Mouse (Mus musculus): ENCODE results near the gene Shox2. TPM values are rescaled to one million over a fixed set of nuclear protein-coding genes. Genes with fewer than 3 reads are reported as not detected.

Gene Shox2
- polyA plus RNA-seq (2015; fragmentation: Nextera tagmentation; extraction: Ambion mirVana): 0.05 and 0.18 TPM in 2 replicates

DNA sequence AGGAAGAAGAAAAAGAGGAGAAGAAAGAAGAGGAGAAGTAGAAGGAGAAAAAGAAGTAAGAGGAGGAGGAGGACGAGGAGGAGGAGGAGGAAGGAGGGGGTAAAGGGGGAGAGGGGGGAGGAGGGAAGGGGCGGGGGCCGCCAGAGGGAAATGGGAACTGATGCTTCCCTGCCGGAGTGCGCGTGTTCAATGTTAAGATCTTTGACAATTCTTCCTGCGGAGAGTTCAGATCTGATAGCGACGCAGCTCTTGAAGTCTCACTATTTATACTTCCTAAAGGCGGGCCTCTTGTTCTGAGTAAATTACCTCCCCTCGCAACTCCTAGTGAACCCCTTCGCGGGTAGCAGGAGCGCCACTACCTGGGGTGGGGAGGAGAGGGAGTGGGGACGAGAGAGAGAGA lies at the start of gene Shox2:
Shox2 (minus strand) TSS at position 66 of the 400 bp plus-strand sequence.
- no peak within 1 kb of the TSS for H3K9ac ChIP-seq (ENCODE audit: low read length)
- DNase-seq (ENCODE audit: low spot score): peak; percentile 13
- peaks cover 24% of the 10 kb centered on the region for H3K27me3 ChIP-seq (ENCODE audit: control insufficient read depth, insufficient read depth, low read length)
- H3K4me3 ChIP-seq (ENCODE audit: low read depth, low read length): peak within 1 kb of the TSS; percentile 42
- H3K9me3 ChIP-seq (ENCODE audit: control insufficient read depth, low read length): no peaks in the 10 kb centered on the region
- ATAC-seq (ENCODE audit: low FRiP score, low TSS enrichment): no peak
- H3K36me3 ChIP-seq (ENCODE audit: control insufficient read depth, insufficient read depth, low read length): no peaks in the 10 kb centered on the region
- H3K27ac ChIP-seq (replicated peaks): no peak within 1 kb of the TSS
- 1% methylated on average over 13 of the region's 15 CpGs for WGBS
- peak within 1 kb of the TSS; percentile 60 for H3K4me2 ChIP-seq (replicated peaks; ENCODE audit: low read depth)
- TF ChIP-seq EP300 (optimal IDR thresholded peaks at IDR 0.05): no peak
- TF ChIP-seq CTCF (IDR thresholded peaks at IDR 0.05; ENCODE audit: low read depth): no peak
- no peaks in the 10 kb centered on the region; the same call in 1 of the 2 replicates for H3K4me1 ChIP-seq (replicated peaks; ENCODE audit: control insufficient read depth, insufficient read depth)

DNA sequence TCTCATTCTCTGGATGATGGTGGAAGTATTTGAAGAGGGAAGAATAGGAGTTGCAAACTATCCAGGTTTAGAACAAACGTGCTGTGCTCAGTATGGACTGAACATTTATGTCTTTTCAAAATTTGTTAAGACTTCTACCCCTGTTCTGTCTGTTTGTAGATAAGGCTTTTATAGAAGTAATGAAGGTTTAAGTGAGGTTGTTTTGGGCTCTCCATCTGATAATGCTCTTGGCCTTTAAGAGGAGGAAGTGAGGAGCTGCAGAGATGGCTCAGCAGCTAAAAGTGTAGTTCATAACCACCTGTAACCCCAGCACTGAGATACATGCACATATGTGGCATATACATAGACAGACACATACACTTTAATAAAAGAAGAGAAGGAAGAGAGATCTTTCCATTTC lies 15.2 kb upstream of the Shox2 start:
- Histone ChIP-seq H3K4me3 (ENCODE audit: low read depth, low read length) (no peak overlapping the region), H3K27ac (replicated peaks) (no peak overlapping the region), H3K4me2 (replicated peaks; ENCODE audit: low read depth) (no peak overlapping the region), H3K9ac (ENCODE audit: low read length) (no peak overlapping the region), H3K27me3 (ENCODE audit: control insufficient read depth, insufficient read depth, low read length) (no peaks in the 10 kb centered on the region), H3K36me3 (ENCODE audit: control insufficient read depth, insufficient read depth, low read length) (no peaks in the 10 kb centered on the region), H3K4me1 (replicated peaks; ENCODE audit: control insufficient read depth, insufficient read depth) (no peaks in the 10 kb centered on the region), H3K9me3 (ENCODE audit: control insufficient read depth, low read length) (no peaks in the 10 kb centered on the region)
- 91% methylated on average over 1 of the region's 1 CpGs for WGBS
- ATAC-seq (ENCODE audit: low FRiP score, low TSS enrichment) (no peak), DNase-seq (ENCODE audit: low spot score) (no peak)
- no peak for TF ChIP-seq EP300 (optimal IDR thresholded peaks at IDR 0.05)
- no peak for TF ChIP-seq CTCF (IDR thresholded peaks at IDR 0.05; ENCODE audit: low read depth)

GRCm38 (mm10) chr3:66986287-66986560 lies 4.7 kb upstream of the Shox2 start:
- no peaks in the 10 kb centered on the region for H3K9me3 ChIP-seq (ENCODE audit: control insufficient read depth, low read length)
- H3K27me3 ChIP-seq (ENCODE audit: control insufficient read depth, insufficient read depth, low read length): peaks cover 3% of the 10 kb centered on the region; the same call in 1 of the 2 replicates
- no peaks in the 10 kb centered on the region; the same call in 1 of the 2 replicates for H3K4me1 ChIP-seq (replicated peaks; ENCODE audit: control insufficient read depth, insufficient read depth)
- peak overlapping the region; percentile 86 for H3K4me2 ChIP-seq (replicated peaks; ENCODE audit: low read depth)
- no peak for TF ChIP-seq CTCF (IDR thresholded peaks at IDR 0.05; ENCODE audit: low read depth)
- no peak for TF ChIP-seq EP300 (optimal IDR thresholded peaks at IDR 0.05)
- H3K36me3 ChIP-seq (ENCODE audit: control insufficient read depth, insufficient read depth, low read length): no peaks in the 10 kb centered on the region
- H3K27ac ChIP-seq (replicated peaks): no peak overlapping the region
- ATAC-seq (ENCODE audit: low FRiP score, low TSS enrichment) (no peak), DNase-seq (ENCODE audit: low spot score) (no peak)
- peak overlapping the region; percentile 93 for H3K4me3 ChIP-seq (ENCODE audit: low read depth, low read length)
- H3K9ac ChIP-seq (ENCODE audit: low read length): peak overlapping the region; percentile 92
- WGBS: 5% methylated on average over 1 of the region's 1 CpGs

- peak; percentile 92 for ATAC-seq (ENCODE audit: low FRiP score, low TSS enrichment)
- Histone ChIP-seq H3K9ac (ENCODE audit: low read length) (peak overlapping the region; percentile 92), H3K36me3 (ENCODE audit: control insufficient read depth, insufficient read depth, low read length) (no peaks in the 10 kb centered on the region), H3K27ac (replicated peaks) (peak overlapping the region; percentile 41), H3K27me3 (ENCODE audit: control insufficient read depth, insufficient read depth, low read length) (peaks cover 7% of the 10 kb centered on the region; the same call in 1 of the 2 replicates), H3K9me3 (ENCODE audit: control insufficient read depth, low read length) (no peaks in the 10 kb centered on the region), H3K4me1 (replicated peaks; ENCODE audit: control insufficient read depth, insufficient read depth) (no peaks in the 10 kb centered on the region; the same call in 1 of the 2 replicates), H3K4me3 (ENCODE audit: low read depth, low read length) (peak overlapping the region; percentile 93), H3K4me2 (replicated peaks; ENCODE audit: low read depth) (peak overlapping the region; percentile 86)
- peak; percentile 88 for DNase-seq (ENCODE audit: low spot score)
- under 1% methylated on average over 60 of the region's 60 CpGs for WGBS
- TF ChIP-seq EP300 (optimal IDR thresholded peaks at IDR 0.05) (no peak), CTCF (IDR thresholded peaks at IDR 0.05; ENCODE audit: low read depth) (no peak)
Measured at GRCm38 (mm10) chr3:66985539-66986286, 4.1 kb upstream of the Shox2 start.

DNA sequence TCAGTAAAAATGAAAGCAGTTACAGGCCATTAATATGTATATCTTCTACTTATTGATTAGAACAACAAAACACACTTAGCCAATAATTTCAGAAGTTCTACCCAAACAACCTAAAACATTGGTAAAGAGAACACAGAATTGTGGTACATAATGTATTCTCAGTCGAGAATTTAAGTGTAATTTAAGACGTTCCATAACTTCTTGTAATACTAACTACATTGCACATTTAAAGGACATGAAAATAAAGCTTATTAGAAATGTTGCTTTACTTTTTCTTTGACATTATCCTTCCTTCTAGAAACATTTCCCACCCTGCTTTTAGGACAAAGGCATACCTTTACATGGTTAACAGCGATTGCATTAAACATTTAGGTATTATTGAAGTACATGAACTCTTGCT lies 1.9 kb upstream of the Shox2 start:
- Histone ChIP-seq H3K27me3 (ENCODE audit: control insufficient read depth, insufficient read depth, low read length) (peaks cover 18% of the 10 kb centered on the region; the same call in 1 of the 2 replicates), H3K9me3 (ENCODE audit: control insufficient read depth, low read length) (no peaks in the 10 kb centered on the region), H3K4me1 (replicated peaks; ENCODE audit: control insufficient read depth, insufficient read depth) (no peaks in the 10 kb centered on the region; the same call in 1 of the 2 replicates), H3K27ac (replicated peaks) (no peak overlapping the region), H3K4me2 (replicated peaks; ENCODE audit: low read depth) (no peak overlapping the region), H3K36me3 (ENCODE audit: control insufficient read depth, insufficient read depth, low read length) (no peaks in the 10 kb centered on the region), H3K4me3 (ENCODE audit: low read depth, low read length) (no peak overlapping the region), H3K9ac (ENCODE audit: low read length) (no peak overlapping the region)
- 19% methylated on average over 3 of the region's 3 CpGs for WGBS
- no peak for DNase-seq (ENCODE audit: low spot score)
- no peak for ATAC-seq (ENCODE audit: low FRiP score, low TSS enrichment)
- TF ChIP-seq EP300 (optimal IDR thresholded peaks at IDR 0.05): no peak
- TF ChIP-seq CTCF (IDR thresholded peaks at IDR 0.05; ENCODE audit: low read depth): no peak

Data from stomach, postnatal 0 days (tissue).